Mouse (Mus musculus): ENCODE measurements at regions not wholly inside any gene's neighbourhood (a gene's known extent, or its start where the extent isn't known, plus 50 kb on each side); places are given as distances from the start of the nearest gene placed in this dataset.

- Histone ChIP-seq H3K4me1 (ENCODE audit: control insufficient read depth in 2 of 2, insufficient read depth in 2 of 2, low read length in 2 of 2) (no peaks in the 10 kb centered on the region), H3K4me3 (ENCODE audit: control insufficient read depth in 1 of 2, insufficient read depth in 1 of 2, low read depth in 1 of 2, low read length in 2 of 2) (no peak overlapping the region), H3K9me3 (ENCODE audit: control insufficient read depth, low read length) (0 out of 2 replicates have a peak, but pooled peaks cover 4% of the 10 kb centered on the region), H3K27ac (replicated peaks in 1 of 2; ENCODE audit: control insufficient read depth in 1 of 2, insufficient read depth in 1 of 2, low read depth in 2 of 2, low read length in 2 of 2) (no peak overlapping the region), H3K9ac (ENCODE audit: low read length) (no peak overlapping the region), H3K36me3 (ENCODE audit: control insufficient read depth, insufficient read depth, low read length) (no peaks in the 10 kb centered on the region), H3K4me2 (ENCODE audit: low read length) (no peak overlapping the region), H3K27me3 (ENCODE audit: control insufficient read depth, insufficient read depth, low read length) (no peaks in the 10 kb centered on the region)
- ATAC-seq (ENCODE audit: insufficient number of reproducible peaks, insufficient read depth, low FRiP score, low read depth) = no peak
- 47% methylated on average over 9 of the region's 9 CpGs for WGBS
Measured at GRCm38 (mm10) chr5:128499488-128499887, 66.6 kb upstream of the Tmem132d start.

GRCm38 (mm10) chr5:128499033-128499432 lies 66.2 kb upstream of the Tmem132d start:
- 0 out of 2 replicates have a peak, but pooled peaks cover 4% of the 10 kb centered on the region for H3K9me3 ChIP-seq (ENCODE audit: control insufficient read depth, low read length)
- H3K27me3 ChIP-seq (ENCODE audit: control insufficient read depth, insufficient read depth, low read length) = no peaks in the 10 kb centered on the region
- no peaks in the 10 kb centered on the region for H3K4me1 ChIP-seq (ENCODE audit: control insufficient read depth in 2 of 2, insufficient read depth in 2 of 2, low read length in 2 of 2)
- H3K9ac ChIP-seq (ENCODE audit: low read length) = no peak overlapping the region
- H3K36me3 ChIP-seq (ENCODE audit: control insufficient read depth, insufficient read depth, low read length) = no peaks in the 10 kb centered on the region
- no peak overlapping the region for H3K27ac ChIP-seq (replicated peaks in 1 of 2; ENCODE audit: control insufficient read depth in 1 of 2, insufficient read depth in 1 of 2, low read depth in 2 of 2, low read length in 2 of 2)
- no peak for ATAC-seq (ENCODE audit: insufficient number of reproducible peaks, insufficient read depth, low FRiP score, low read depth)
- WGBS = 43% methylated on average over 5 of the region's 5 CpGs
- no peak overlapping the region for H3K4me2 ChIP-seq (ENCODE audit: low read length)
- no peak overlapping the region for H3K4me3 ChIP-seq (ENCODE audit: control insufficient read depth in 1 of 2, insufficient read depth in 1 of 2, low read depth in 1 of 2, low read length in 2 of 2)

GRCm38 (mm10) chr5:128492541-128492940 lies 59.7 kb upstream of the Tmem132d start:
- peaks cover 13% of the 10 kb centered on the region; the same call in 1 of the 2 replicates for H3K9me3 ChIP-seq (ENCODE audit: control insufficient read depth, low read length)
- H3K4me3 ChIP-seq (ENCODE audit: control insufficient read depth in 1 of 2, insufficient read depth in 1 of 2, low read depth in 1 of 2, low read length in 2 of 2) = no peak overlapping the region
- H3K27me3 ChIP-seq (ENCODE audit: control insufficient read depth, insufficient read depth, low read length) = no peaks in the 10 kb centered on the region
- H3K4me1 ChIP-seq (ENCODE audit: control insufficient read depth in 2 of 2, insufficient read depth in 2 of 2, low read length in 2 of 2) = no peaks in the 10 kb centered on the region
- WGBS = 71% methylated on average over 5 of the region's 5 CpGs
- no peak for ATAC-seq (ENCODE audit: insufficient number of reproducible peaks, insufficient read depth, low FRiP score, low read depth)
- H3K36me3 ChIP-seq (ENCODE audit: control insufficient read depth, insufficient read depth, low read length) = no peaks in the 10 kb centered on the region
- H3K9ac ChIP-seq (ENCODE audit: low read length) = no peak overlapping the region
- no peak overlapping the region for H3K27ac ChIP-seq (replicated peaks in 1 of 2; ENCODE audit: control insufficient read depth in 1 of 2, insufficient read depth in 1 of 2, low read depth in 2 of 2, low read length in 2 of 2)
- no peak overlapping the region for H3K4me2 ChIP-seq (ENCODE audit: low read length)

GRCm38 (mm10) chr5:128491155-128491554 lies 58.3 kb upstream of the Tmem132d start:
- H3K4me2 ChIP-seq (ENCODE audit: low read length) = no peak overlapping the region
- no peak overlapping the region for H3K9ac ChIP-seq (ENCODE audit: low read length)
- H3K9me3 ChIP-seq (ENCODE audit: control insufficient read depth, low read length) = peaks cover 9% of the 10 kb centered on the region; the same call in 1 of the 2 replicates
- no peak overlapping the region for H3K4me3 ChIP-seq (ENCODE audit: control insufficient read depth in 1 of 2, insufficient read depth in 1 of 2, low read depth in 1 of 2, low read length in 2 of 2)
- H3K4me1 ChIP-seq (ENCODE audit: control insufficient read depth in 2 of 2, insufficient read depth in 2 of 2, low read length in 2 of 2) = no peaks in the 10 kb centered on the region
- no peak overlapping the region for H3K27ac ChIP-seq (replicated peaks in 1 of 2; ENCODE audit: control insufficient read depth in 1 of 2, insufficient read depth in 1 of 2, low read depth in 2 of 2, low read length in 2 of 2)
- H3K36me3 ChIP-seq (ENCODE audit: control insufficient read depth, insufficient read depth, low read length) = no peaks in the 10 kb centered on the region
- WGBS = 32% methylated on average over 9 of the region's 9 CpGs
- H3K27me3 ChIP-seq (ENCODE audit: control insufficient read depth, insufficient read depth, low read length) = no peaks in the 10 kb centered on the region
- ATAC-seq (ENCODE audit: insufficient number of reproducible peaks, insufficient read depth, low FRiP score, low read depth) = no peak

GRCm38 (mm10) chr5:128488872-128489580 lies 56.1 kb upstream of the Tmem132d start:
- H3K27ac ChIP-seq (replicated peaks in 1 of 2; ENCODE audit: control insufficient read depth in 1 of 2, insufficient read depth in 1 of 2, low read depth in 2 of 2, low read length in 2 of 2) = no peak overlapping the region
- H3K4me3 ChIP-seq (ENCODE audit: control insufficient read depth in 1 of 2, insufficient read depth in 1 of 2, low read depth in 1 of 2, low read length in 2 of 2) = no peak overlapping the region
- peaks cover 3% of the 10 kb centered on the region; the same call in 1 of the 2 replicates for H3K27me3 ChIP-seq (ENCODE audit: control insufficient read depth, insufficient read depth, low read length)
- no peaks in the 10 kb centered on the region for H3K36me3 ChIP-seq (ENCODE audit: control insufficient read depth, insufficient read depth, low read length)
- no peak for ATAC-seq (ENCODE audit: insufficient number of reproducible peaks, insufficient read depth, low FRiP score, low read depth)
- peaks cover 9% of the 10 kb centered on the region; the same call in 1 of the 2 replicates for H3K9me3 ChIP-seq (ENCODE audit: control insufficient read depth, low read length)
- H3K4me1 ChIP-seq (ENCODE audit: control insufficient read depth in 2 of 2, insufficient read depth in 2 of 2, low read length in 2 of 2) = no peaks in the 10 kb centered on the region
- no peak overlapping the region for H3K9ac ChIP-seq (ENCODE audit: low read length)
- WGBS = 77% methylated on average over 4 of the region's 4 CpGs
- H3K4me2 ChIP-seq (ENCODE audit: low read length) = no peak overlapping the region

GRCm38 (mm10) chr5:128487371-128487770 lies 54.5 kb upstream of the Tmem132d start:
- H3K4me2 ChIP-seq (ENCODE audit: low read length) = no peak overlapping the region
- H3K27ac ChIP-seq (replicated peaks in 1 of 2; ENCODE audit: control insufficient read depth in 1 of 2, insufficient read depth in 1 of 2, low read depth in 2 of 2, low read length in 2 of 2) = no peak overlapping the region
- no peak overlapping the region for H3K9ac ChIP-seq (ENCODE audit: low read length)
- no peaks in the 10 kb centered on the region for H3K36me3 ChIP-seq (ENCODE audit: control insufficient read depth, insufficient read depth, low read length)
- H3K9me3 ChIP-seq (ENCODE audit: control insufficient read depth, low read length) = peaks cover 9% of the 10 kb centered on the region; the same call in 1 of the 2 replicates
- H3K4me1 ChIP-seq (ENCODE audit: control insufficient read depth in 2 of 2, insufficient read depth in 2 of 2, low read length in 2 of 2) = no peaks in the 10 kb centered on the region; a peak in 1 of 4 replicates
- 41% methylated on average over 3 of the region's 3 CpGs for WGBS
- ATAC-seq (ENCODE audit: insufficient number of reproducible peaks, insufficient read depth, low FRiP score, low read depth) = no peak
- peaks cover 17% of the 10 kb centered on the region for H3K27me3 ChIP-seq (ENCODE audit: control insufficient read depth, insufficient read depth, low read length)
- H3K4me3 ChIP-seq (ENCODE audit: control insufficient read depth in 1 of 2, insufficient read depth in 1 of 2, low read depth in 1 of 2, low read length in 2 of 2) = no peak overlapping the region

GRCm38 (mm10) chr5:128484116-128484515 lies 51.2 kb upstream of the Tmem132d start:
- no peak for ATAC-seq (ENCODE audit: insufficient number of reproducible peaks, insufficient read depth, low FRiP score, low read depth)
- H3K36me3 ChIP-seq (ENCODE audit: control insufficient read depth, insufficient read depth, low read length) = no peaks in the 10 kb centered on the region
- H3K9me3 ChIP-seq (ENCODE audit: control insufficient read depth, low read length) = peaks cover 7% of the 10 kb centered on the region; the same call in 1 of the 2 replicates
- peaks cover 23% of the 10 kb centered on the region for H3K27me3 ChIP-seq (ENCODE audit: control insufficient read depth, insufficient read depth, low read length)
- H3K4me3 ChIP-seq (ENCODE audit: control insufficient read depth in 1 of 2, insufficient read depth in 1 of 2, low read depth in 1 of 2, low read length in 2 of 2) = no peak overlapping the region
- WGBS = 37% methylated on average over 6 of the region's 6 CpGs
- H3K4me2 ChIP-seq (ENCODE audit: low read length) = no peak overlapping the region
- H3K27ac ChIP-seq (replicated peaks in 1 of 2; ENCODE audit: control insufficient read depth in 1 of 2, insufficient read depth in 1 of 2, low read depth in 2 of 2, low read length in 2 of 2) = no peak overlapping the region
- no peak overlapping the region for H3K9ac ChIP-seq (ENCODE audit: low read length)
- H3K4me1 ChIP-seq (ENCODE audit: control insufficient read depth in 2 of 2, insufficient read depth in 2 of 2, low read length in 2 of 2) = no peaks in the 10 kb centered on the region; a peak in 1 of 4 replicates

- H3K27ac ChIP-seq (replicated peaks in 1 of 2; ENCODE audit: control insufficient read depth in 1 of 2, insufficient read depth in 1 of 2, low read depth in 2 of 2, low read length in 2 of 2) = no peak overlapping the region
- peak overlapping the region; percentile 41 for H3K4me2 ChIP-seq (ENCODE audit: low read length)
- 0 out of 2 replicates have a peak, but pooled peaks cover under 1% of the 10 kb centered on the region for H3K9me3 ChIP-seq (ENCODE audit: control insufficient read depth, low read length)
- 7% methylated on average over 13 of the region's 13 CpGs for WGBS
- H3K4me3 ChIP-seq (ENCODE audit: control insufficient read depth in 1 of 2, insufficient read depth in 1 of 2, low read depth in 1 of 2, low read length in 2 of 2) = no peak overlapping the region
- no peaks in the 10 kb centered on the region; a peak in 1 of 4 replicates for H3K4me1 ChIP-seq (ENCODE audit: control insufficient read depth in 2 of 2, insufficient read depth in 2 of 2, low read length in 2 of 2)
- ATAC-seq (ENCODE audit: insufficient number of reproducible peaks, insufficient read depth, low FRiP score, low read depth) = no peak
- H3K36me3 ChIP-seq (ENCODE audit: control insufficient read depth, insufficient read depth, low read length) = no peaks in the 10 kb centered on the region
- no peak overlapping the region for H3K9ac ChIP-seq (ENCODE audit: low read length)
- H3K27me3 ChIP-seq (ENCODE audit: control insufficient read depth, insufficient read depth, low read length) = peaks cover 23% of the 10 kb centered on the region
Measured at GRCm38 (mm10) chr5:128483441-128483810, 50.5 kb upstream of the Tmem132d start.

Data from heart, embryonic 14.5 days (tissue).